Mouse (Mus musculus) layer of hippocampus, adult 18-20 months (tissue): ENCODE results near the gene Smtnl1. TPM values are rescaled to one million over a fixed set of nuclear protein-coding genes. Genes with fewer than 3 reads are reported as not detected.

Experiments
- DNase-seq, 2 experiments: peaks; one replicate each; pipeline ENCODE4 v3.0.0; 2022; ENCODE audit warnings: low spot score in 2 of 2
- long read RNA-seq: library from polyadenylated mRNA; stranded (forward); transcript quantifications from one replicate; pipeline ENCODE4 v2.0.0, GENCODE M21; 2021
- total RNA-seq, 2 experiments: library from RNA; stranded (reverse); gene quantifications; 2 replicates each; pipeline ENCODE4 v1.2.3; 2021

The Smtnl1 gene
- not detected for total RNA-seq
- long read RNA-seq: 0 reads

GRCm38 (mm10) chr2:84822552-84822951, at the start of gene Smtnl1:
Gene Smtnl1, minus strand, starts transcription at chr2:84822652.
- DNase-seq: no peak

- peak in 1 of 2 experiments; percentile 18 for DNase-seq
These were observed 48.2 kb upstream of the Smtnl1 start for GRCm38 (mm10) chr2:84870623-84871160.

- DNase-seq: peak in 1 of 2 experiments; percentile 49
These were observed 46.5 kb upstream of the Smtnl1 start for GRCm38 (mm10) chr2:84868977-84869376.

GRCm38 (mm10) chr2:84868521-84868943, 46.1 kb upstream of the Smtnl1 start:
- DNase-seq: peak; percentile 67 to 87

GRCm38 (mm10) chr2:84865616-84866571, 43.4 kb upstream of the Smtnl1 start:
- DNase-seq: peak; percentile 72 to 82

GRCm38 (mm10) chr2:84862231-84862630, 39.8 kb upstream of the Smtnl1 start:
- DNase-seq: no peak

- no peak for DNase-seq
These were observed 39.0 kb upstream of the Smtnl1 start for GRCm38 (mm10) chr2:84861430-84861829.

GRCm38 (mm10) chr2:84859991-84860780, 37.7 kb upstream of the Smtnl1 start:
- DNase-seq: no peak

- no peak for DNase-seq
These were observed 36.1 kb upstream of the Smtnl1 start for GRCm38 (mm10) chr2:84858551-84858950.

GRCm38 (mm10) chr2:84855732-84856131, 33.3 kb upstream of the Smtnl1 start:
- peak in 1 of 2 experiments; percentile 78 for DNase-seq

GRCm38 (mm10) chr2:84851130-84852040, 28.9 kb upstream of the Smtnl1 start:
- no peak for DNase-seq

- no peak for DNase-seq
These were observed 28.1 kb upstream of the Smtnl1 start for GRCm38 (mm10) chr2:84850407-84851129.

- DNase-seq: no peak
These were observed 22.8 kb upstream of the Smtnl1 start for GRCm38 (mm10) chr2:84845226-84845625.

GRCm38 (mm10) chr2:84843654-84844053, 21.2 kb upstream of the Smtnl1 start:
- no peak for DNase-seq

GRCm38 (mm10) chr2:84841905-84842304, 19.5 kb upstream of the Smtnl1 start:
- DNase-seq: no peak

GRCm38 (mm10) chr2:84840748-84841563, 18.5 kb upstream of the Smtnl1 start:
- DNase-seq: no peak

GRCm38 (mm10) chr2:84840016-84840747, 17.7 kb upstream of the Smtnl1 start:
- DNase-seq: no peak
